Mouse (Mus musculus) brain, embryonic 14.5 days (tissue): ENCODE data around the gene Stx8.

Experiments used
- CTCF ChIP-seq: fragments of 200-500 bp; IDR thresholded peaks from 2 replicates; pipeline ENCODE4 v1.5.1; 2012; ENCODE audit warnings: inconsistent platforms, mild to moderate bottlenecking, moderate library complexity, borderline replicate concordance; ENCODE audit not compliant: insufficient read depth, insufficient read length; ENCODE audit errors: extremely low read depth
- POLR2A ChIP-seq: fragments of 200-500 bp; IDR thresholded peaks from 2 replicates; pipeline ENCODE4 v1.6.1; 2012; ENCODE audit warnings: mild to moderate bottlenecking, inconsistent platforms, borderline replicate concordance; ENCODE audit not compliant: poor library complexity, insufficient read depth, insufficient read length, severe bottlenecking; ENCODE audit errors: extremely low read depth

DNA sequence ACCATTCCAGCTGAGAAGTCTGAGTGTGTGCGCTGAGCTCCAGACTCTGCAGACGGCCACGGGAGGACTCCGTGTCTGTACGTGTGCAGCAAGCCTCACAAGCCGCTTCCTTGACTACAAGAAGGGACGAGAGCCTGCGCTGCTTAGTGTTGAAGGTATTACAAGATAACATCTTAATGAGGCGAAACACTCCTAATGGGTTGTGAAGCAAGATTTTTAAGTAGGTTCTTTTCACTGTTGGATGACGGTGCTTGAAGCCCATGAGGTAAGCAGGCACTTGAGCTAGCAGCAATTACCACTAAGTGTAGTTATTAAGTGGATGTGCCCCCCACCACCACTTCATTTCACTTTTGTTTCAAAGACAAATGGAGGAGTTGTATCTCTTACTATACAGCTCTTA is 101.8 kb downstream of the Stx8 start:
- TF ChIP-seq POLR2A (no peak), CTCF (no peak)
